Mouse (Mus musculus): ENCODE measurements around the gene Scd2. TPM values are rescaled to one million over a fixed set of nuclear protein-coding genes. Genes with fewer than 3 reads are reported as not detected.
A peak's percentile ranks its signal among the peaks of the same experiment; 100 is the strongest.

The Scd2 gene
- polyA plus RNA-seq, 1 experiment: 30.1 TPM

GRCm38 (mm10) chr19:44331911-44332310 is 38.4 kb downstream of the Scd2 start:
- Histone ChIP-seq H3K27me3 (ENCODE audit: control insufficient read depth, insufficient read depth, low read length) (no peaks in the 10 kb centered on the region), H3K36me3 (ENCODE audit: control insufficient read depth, insufficient read depth, low read length) (no peaks in the 10 kb centered on the region), H3K27ac (ENCODE audit: insufficient read depth, low read length) (no peak overlapping the region), H3K4me3 (ENCODE audit: extremely low read depth, insufficient read depth, insufficient read length) (no peak overlapping the region), H3K4me1 (ENCODE audit: control insufficient read depth, insufficient read depth, insufficient read length) (no peaks in the 10 kb centered on the region)
- no peak for DNase-seq (ENCODE audit: low read depth in 1 of 2, low spot score in 2 of 2)
- TF ChIP-seq CTCF (IDR thresholded peaks at IDR 0.05; ENCODE audit: extremely low read depth, insufficient read depth, insufficient read length, insufficient replicate concordance): no peak
- TF ChIP-seq POLR2A (IDR thresholded peaks at IDR 0.05; ENCODE audit: low read depth, low read length): no peak
- 54% methylated on average over 5 of the region's 5 CpGs for WGBS

DNA sequence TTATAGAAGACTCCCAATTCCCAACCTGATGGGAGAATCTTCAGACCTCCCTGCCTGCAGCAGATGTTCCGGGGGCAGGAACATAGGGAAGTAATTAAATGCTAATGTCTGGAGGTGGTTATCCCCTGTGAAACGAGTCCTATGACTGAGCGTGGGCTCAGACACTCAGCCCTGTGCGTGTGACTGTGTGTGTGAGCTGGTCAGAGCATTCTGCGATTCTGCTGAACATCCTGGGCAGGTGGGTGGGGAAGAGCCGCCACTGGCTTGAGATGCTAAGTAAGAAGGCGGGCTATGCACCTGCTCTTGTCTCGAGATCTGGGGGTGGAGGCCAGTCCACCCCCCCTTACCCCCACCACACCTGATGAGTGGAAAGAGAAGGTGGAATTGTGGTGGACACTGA is 38.9 kb downstream of the Scd2 start:
- Histone ChIP-seq H3K4me3 (ENCODE audit: extremely low read depth, insufficient read depth, insufficient read length) (no peak overlapping the region), H3K36me3 (ENCODE audit: control insufficient read depth, insufficient read depth, low read length) (no peaks in the 10 kb centered on the region), H3K4me1 (ENCODE audit: control insufficient read depth, insufficient read depth, insufficient read length) (no peaks in the 10 kb centered on the region), H3K27ac (ENCODE audit: insufficient read depth, low read length) (no peak overlapping the region), H3K27me3 (ENCODE audit: control insufficient read depth, insufficient read depth, low read length) (no peaks in the 10 kb centered on the region)
- 65% methylated on average over 8 of the region's 8 CpGs for WGBS
- no peak for DNase-seq (ENCODE audit: low read depth in 1 of 2, low spot score in 2 of 2)
- no peak for TF ChIP-seq POLR2A (IDR thresholded peaks at IDR 0.05; ENCODE audit: low read depth, low read length)

DNA sequence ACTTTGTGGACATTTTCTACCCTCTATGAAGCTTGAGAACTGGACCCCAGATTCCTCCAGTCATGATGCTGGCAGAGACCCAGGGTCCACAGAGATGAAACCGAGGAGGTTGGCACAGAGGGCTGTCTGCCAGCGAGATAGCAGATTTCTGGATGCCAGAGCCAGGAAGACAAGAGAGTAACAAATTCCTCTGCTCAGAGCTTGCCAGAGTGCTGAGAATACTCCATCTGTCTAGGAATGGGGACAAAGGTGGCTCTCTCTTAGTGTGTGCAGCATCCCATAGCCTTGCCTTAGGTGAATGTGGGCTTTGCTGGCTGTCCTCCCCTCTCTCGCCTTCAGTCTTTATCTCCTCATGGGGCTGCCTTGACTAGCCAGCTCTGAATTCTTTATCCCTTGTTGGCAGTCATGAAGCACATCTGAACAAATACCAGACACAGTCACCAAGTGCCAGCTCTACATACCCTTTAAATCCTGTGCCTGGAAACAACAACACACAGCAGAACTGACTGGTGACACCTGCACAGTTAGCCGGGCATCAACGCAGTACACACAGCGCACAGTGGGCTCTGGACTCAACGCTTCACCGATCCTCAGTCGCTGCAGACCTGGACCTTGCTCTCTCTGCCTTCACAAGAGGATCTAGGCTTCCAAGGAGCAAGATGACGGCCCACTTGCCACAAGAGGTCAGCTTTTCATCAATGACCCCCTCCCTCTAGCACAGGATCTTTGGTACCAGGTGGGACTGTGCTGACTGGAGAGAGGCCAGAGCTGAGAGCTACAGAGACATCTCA is 39.6 kb downstream of the Scd2 start, which contains the start of gene Scd4:
Gene Scd4 (plus strand): TSS at position 260 of the 791 bp plus-strand sequence.
- Histone ChIP-seq H3K27me3 (ENCODE audit: control insufficient read depth, insufficient read depth, low read length) (no peaks in the 10 kb centered on the region), H3K4me3 (ENCODE audit: extremely low read depth, insufficient read depth, insufficient read length) (no peak within 1 kb of the TSS), H3K4me1 (ENCODE audit: control insufficient read depth, insufficient read depth, insufficient read length) (no peaks in the 10 kb centered on the region), H3K27ac (ENCODE audit: insufficient read depth, low read length) (no peak within 1 kb of the TSS), H3K36me3 (ENCODE audit: control insufficient read depth, insufficient read depth, low read length) (no peaks in the 10 kb centered on the region)
- TF ChIP-seq POLR2A (IDR thresholded peaks at IDR 0.05; ENCODE audit: low read depth, low read length) (no peak), CTCF (IDR thresholded peaks at IDR 0.05; ENCODE audit: extremely low read depth, insufficient read depth, insufficient read length, insufficient replicate concordance) (no peak)
- no peak for DNase-seq (ENCODE audit: low read depth in 1 of 2, low spot score in 2 of 2)
- WGBS: 87% methylated on average over 10 of the region's 10 CpGs

DNA sequence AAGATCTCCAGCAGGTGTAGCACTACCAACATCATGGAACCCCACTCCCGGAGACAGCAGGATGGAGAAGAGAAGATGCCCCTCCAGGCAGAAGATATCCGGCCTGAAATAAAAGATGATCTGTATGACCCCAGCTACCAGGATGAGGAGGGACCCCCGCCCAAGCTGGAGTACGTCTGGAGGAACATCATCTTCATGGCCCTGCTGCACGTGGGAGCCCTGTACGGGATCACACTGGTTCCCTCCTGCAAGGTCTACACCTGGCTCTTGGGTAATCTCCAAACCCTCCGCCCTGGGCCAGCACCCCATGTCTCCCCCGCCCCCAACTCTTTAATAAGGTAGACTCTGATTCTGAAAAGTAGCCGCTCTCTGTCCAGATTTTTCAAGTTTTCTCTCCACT is 40.5 kb downstream of the Scd2 start:
- Histone ChIP-seq H3K4me3 (ENCODE audit: extremely low read depth, insufficient read depth, insufficient read length) (no peak overlapping the region), H3K27me3 (ENCODE audit: control insufficient read depth, insufficient read depth, low read length) (no peaks in the 10 kb centered on the region), H3K27ac (ENCODE audit: insufficient read depth, low read length) (no peak overlapping the region), H3K36me3 (ENCODE audit: control insufficient read depth, insufficient read depth, low read length) (no peaks in the 10 kb centered on the region), H3K4me1 (ENCODE audit: control insufficient read depth, insufficient read depth, insufficient read length) (no peaks in the 10 kb centered on the region)
- TF ChIP-seq CTCF (IDR thresholded peaks at IDR 0.05; ENCODE audit: extremely low read depth, insufficient read depth, insufficient read length, insufficient replicate concordance): no peak
- WGBS: 90% methylated on average over 9 of the region's 9 CpGs
- no peak for DNase-seq (ENCODE audit: low read depth in 1 of 2, low spot score in 2 of 2)

DNA sequence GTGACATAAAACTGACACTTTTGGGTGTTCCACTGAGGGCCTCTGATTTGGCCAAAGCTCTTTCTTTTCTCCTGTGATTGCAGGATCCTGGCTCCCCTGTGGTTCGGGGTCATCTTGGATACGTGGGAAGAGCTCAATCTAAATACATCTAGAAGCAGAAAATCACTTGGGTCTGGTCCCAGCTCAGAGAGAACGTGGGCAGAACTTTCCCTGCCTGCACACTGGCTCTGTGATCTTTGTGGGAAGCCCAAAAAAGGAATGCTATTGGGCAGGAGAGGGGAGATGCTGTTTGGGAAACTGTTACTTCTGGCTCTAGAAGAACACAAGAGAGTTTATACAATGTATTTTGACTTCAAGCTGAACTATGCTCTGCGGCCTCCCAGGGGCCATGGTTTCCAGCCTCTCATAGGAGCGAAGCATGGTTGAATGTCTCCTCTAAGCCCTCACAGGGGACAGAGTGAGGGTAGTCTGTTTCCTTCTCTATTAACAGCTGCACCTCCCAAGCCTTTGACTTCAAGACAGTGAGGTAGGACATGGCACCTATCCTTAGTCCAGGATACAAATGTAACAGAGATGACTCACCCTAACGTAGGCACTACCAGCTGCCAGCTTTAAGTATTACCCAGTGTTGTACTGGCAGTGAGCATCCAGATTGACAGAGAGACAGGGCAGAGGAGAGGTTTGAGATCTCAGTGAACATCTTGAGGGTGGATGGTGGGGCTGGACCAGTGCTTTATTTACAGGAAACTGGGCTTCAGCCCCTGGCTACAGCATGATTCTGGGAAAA is 42.6 kb downstream of the Scd2 start:
- no peaks in the 10 kb centered on the region for H3K4me1 ChIP-seq (ENCODE audit: control insufficient read depth, insufficient read depth, insufficient read length)
- H3K4me3 ChIP-seq (ENCODE audit: extremely low read depth, insufficient read depth, insufficient read length): no peak overlapping the region
- WGBS: 86% methylated on average over 6 of the region's 6 CpGs
- H3K27ac ChIP-seq (ENCODE audit: insufficient read depth, low read length): no peak overlapping the region
- H3K36me3 ChIP-seq (ENCODE audit: control insufficient read depth, insufficient read depth, low read length): no peaks in the 10 kb centered on the region
- H3K27me3 ChIP-seq (ENCODE audit: control insufficient read depth, insufficient read depth, low read length): no peaks in the 10 kb centered on the region
- no peak for TF ChIP-seq POLR2A (IDR thresholded peaks at IDR 0.05; ENCODE audit: low read depth, low read length)
- TF ChIP-seq CTCF (IDR thresholded peaks at IDR 0.05; ENCODE audit: extremely low read depth, insufficient read depth, insufficient read length, insufficient replicate concordance): no peak
- DNase-seq (ENCODE audit: low read depth in 1 of 2, low spot score in 2 of 2): no peak

GRCm38 (mm10) chr19:44349689-44350088 is 56.2 kb downstream of the Scd2 start:
- no peak overlapping the region for H3K4me3 ChIP-seq (ENCODE audit: extremely low read depth, insufficient read depth, insufficient read length)
- WGBS: 67% methylated on average over 8 of the region's 8 CpGs
- DNase-seq (ENCODE audit: low read depth in 1 of 2, low spot score in 2 of 2): no peak
- no peaks in the 10 kb centered on the region for H3K36me3 ChIP-seq (ENCODE audit: control insufficient read depth, insufficient read depth, low read length)
- H3K27me3 ChIP-seq (ENCODE audit: control insufficient read depth, insufficient read depth, low read length): no peaks in the 10 kb centered on the region
- TF ChIP-seq POLR2A (IDR thresholded peaks at IDR 0.05; ENCODE audit: low read depth, low read length) (no peak), CTCF (IDR thresholded peaks at IDR 0.05; ENCODE audit: extremely low read depth, insufficient read depth, insufficient read length, insufficient replicate concordance) (no peak)
- H3K4me1 ChIP-seq (ENCODE audit: control insufficient read depth, insufficient read depth, insufficient read length): no peaks in the 10 kb centered on the region
- no peak overlapping the region for H3K27ac ChIP-seq (ENCODE audit: insufficient read depth, low read length)

- Histone ChIP-seq H3K4me1 (ENCODE audit: control insufficient read depth, insufficient read depth, insufficient read length) (no peaks in the 10 kb centered on the region), H3K4me3 (ENCODE audit: extremely low read depth, insufficient read depth, insufficient read length) (no peak overlapping the region), H3K36me3 (ENCODE audit: control insufficient read depth, insufficient read depth, low read length) (no peaks in the 10 kb centered on the region), H3K27me3 (ENCODE audit: control insufficient read depth, insufficient read depth, low read length) (no peaks in the 10 kb centered on the region), H3K27ac (ENCODE audit: insufficient read depth, low read length) (no peak overlapping the region)
- WGBS: 77% methylated on average over 7 of the region's 7 CpGs
- no peak for TF ChIP-seq CTCF (IDR thresholded peaks at IDR 0.05; ENCODE audit: extremely low read depth, insufficient read depth, insufficient read length, insufficient replicate concordance)
- no peak for TF ChIP-seq POLR2A (IDR thresholded peaks at IDR 0.05; ENCODE audit: low read depth, low read length)
- peak in 1 of 2 experiments; percentile 44 for DNase-seq (ENCODE audit: low read depth in 1 of 2, low spot score in 2 of 2)
Observed at GRCm38 (mm10) chr19:44351756-44352155, 58.3 kb downstream of the Scd2 start.

Other genes starting within 250 kb of the Scd2 start
- gene Erlin1, start 223.9 kb upstream of the Scd2 start, polyA plus RNA-seq (2012; rRNA removed): 4.5 and 5.0 TPM in 2 replicates
- 11.4 and 11.8 TPM in 2 replicates for gene Chuk, start 186.2 kb upstream of the Scd2 start, polyA plus RNA-seq (2012; rRNA removed)
- 2.8 and 5.5 TPM in 2 replicates for gene Cwf19l1, start 157.8 kb upstream of the Scd2 start, polyA plus RNA-seq (2012; rRNA removed)
- gene Bloc1s2, start 147.2 kb upstream of the Scd2 start, polyA plus RNA-seq (2012; rRNA removed): 28.2 and 38.1 TPM in 2 replicates
- not detected in 2 replicates for gene Pkd2l1, start 101.2 kb upstream of the Scd2 start, polyA plus RNA-seq (2012; rRNA removed)
- not detected in 2 replicates for gene Scd3, start 90.4 kb upstream of the Scd2 start, polyA plus RNA-seq (2012; rRNA removed)
- 0.20 TPM in 2 replicates for gene Scd4, start 39.4 kb downstream of the Scd2 start, polyA plus RNA-seq (2012; rRNA removed)
- 251 and 307 TPM in 2 replicates for gene Scd1, start 114.2 kb downstream of the Scd2 start, polyA plus RNA-seq (2012; rRNA removed)
- not detected in 2 replicates for gene Wnt8b, start 199.8 kb downstream of the Scd2 start, polyA plus RNA-seq (2012; rRNA removed)

Measured in spleen, adult 2 months (tissue).